Mouse (Mus musculus) c-Kit-positive CD71-positive TER-119-negative erythroid progenitor cells, embryonic 14.5 days (primary cell): Measurements from ENCODE around the gene Mpzl1.

Source experiments
- DNase-seq: peaks from one replicate; pipeline ENCODE4 v3.0.0-alpha.2; 2013; ENCODE audit warnings: low read depth

The Mpzl1 gene

DNA sequence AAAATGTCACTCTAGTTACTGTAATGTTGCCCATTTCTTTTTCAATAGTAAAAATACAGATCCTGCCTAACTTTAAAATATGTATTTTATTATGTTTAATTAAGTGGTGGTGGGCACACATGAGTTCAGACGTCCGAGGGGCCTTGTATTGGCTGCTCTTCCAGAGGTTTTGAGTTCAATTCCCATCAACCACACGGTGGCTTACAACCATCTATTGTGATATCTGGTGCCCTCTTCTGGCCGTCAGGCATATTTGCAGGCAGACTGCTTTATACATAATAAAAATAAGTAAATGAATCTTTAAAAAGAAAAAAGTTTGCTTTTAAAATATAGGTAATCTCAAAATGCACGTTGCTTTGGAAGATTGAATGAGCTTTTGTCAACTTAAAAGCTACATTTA, 55.0 kb downstream of the Mpzl1 start:
- DNase-seq: peak; percentile 41

DNA sequence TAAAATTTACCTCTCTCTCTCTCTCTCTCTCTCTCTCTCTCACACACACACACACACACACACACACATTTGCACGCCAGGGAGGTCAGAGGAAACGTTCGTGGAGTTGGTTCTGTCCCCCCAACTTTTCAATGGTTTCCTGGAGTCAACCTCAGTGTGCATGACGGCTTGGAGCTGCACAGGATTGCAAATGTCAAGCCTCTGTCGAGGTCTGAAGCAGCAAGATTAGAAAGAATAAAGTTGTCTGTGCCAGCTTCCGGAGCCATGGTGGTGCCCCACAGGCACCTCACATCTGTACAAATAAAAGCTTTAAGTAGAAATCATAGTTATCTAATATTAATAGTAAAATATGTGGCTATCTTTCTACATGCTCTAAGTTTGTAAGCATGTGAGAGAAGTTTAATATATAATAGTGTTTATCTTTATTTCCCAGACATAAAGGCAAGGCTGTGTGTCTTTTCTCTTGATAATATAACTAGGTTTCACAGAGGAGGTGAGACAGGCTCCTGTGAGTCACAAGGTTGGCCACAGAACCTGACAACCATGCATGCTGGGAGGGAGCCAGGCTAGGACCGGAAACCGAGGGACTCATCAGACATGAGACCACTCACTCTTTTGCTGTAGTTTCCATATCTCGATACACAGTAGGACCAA, 57.8 kb downstream of the Mpzl1 start:
- DNase-seq: no peak

DNA sequence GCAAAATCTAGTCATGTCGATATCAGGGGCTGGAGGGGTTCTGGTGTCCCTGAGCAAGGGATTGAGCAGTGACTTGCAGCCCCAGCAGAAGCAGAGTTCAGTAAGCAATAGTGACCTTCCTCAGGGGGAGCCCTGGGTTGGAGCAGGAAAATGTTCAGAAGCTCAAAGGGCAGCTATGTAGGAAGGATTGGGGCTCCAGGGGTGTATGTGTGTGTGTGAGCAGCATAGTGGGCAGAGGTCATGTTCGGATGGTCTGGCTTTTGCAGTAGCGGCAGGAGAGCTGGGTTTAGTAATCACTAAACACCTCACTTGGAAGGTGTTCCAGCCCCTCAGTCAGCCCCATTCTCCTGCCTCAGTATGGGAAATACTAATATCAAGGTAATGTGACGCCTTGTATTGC, 58.3 kb downstream of the Mpzl1 start:
- DNase-seq: no peak

DNA sequence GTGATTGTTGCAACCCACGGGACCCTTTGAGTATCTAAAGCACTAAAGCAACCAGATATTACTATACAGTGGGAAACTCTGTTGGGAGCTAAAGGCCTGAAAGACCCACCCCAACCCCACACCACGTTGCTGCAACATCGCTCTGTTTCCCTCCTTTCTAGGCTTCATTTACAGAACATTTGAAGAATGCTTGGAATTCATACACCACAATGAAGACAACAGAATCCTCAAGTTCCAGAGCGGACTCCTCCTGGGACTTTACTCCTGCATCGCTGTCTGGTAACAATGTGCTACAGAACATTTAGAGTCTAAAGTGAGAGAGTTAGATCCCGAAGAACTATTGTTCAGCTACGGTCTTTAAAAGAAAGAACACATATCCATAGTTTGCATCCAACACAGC, 66.9 kb downstream of the Mpzl1 start:
- no peak for DNase-seq

DNA sequence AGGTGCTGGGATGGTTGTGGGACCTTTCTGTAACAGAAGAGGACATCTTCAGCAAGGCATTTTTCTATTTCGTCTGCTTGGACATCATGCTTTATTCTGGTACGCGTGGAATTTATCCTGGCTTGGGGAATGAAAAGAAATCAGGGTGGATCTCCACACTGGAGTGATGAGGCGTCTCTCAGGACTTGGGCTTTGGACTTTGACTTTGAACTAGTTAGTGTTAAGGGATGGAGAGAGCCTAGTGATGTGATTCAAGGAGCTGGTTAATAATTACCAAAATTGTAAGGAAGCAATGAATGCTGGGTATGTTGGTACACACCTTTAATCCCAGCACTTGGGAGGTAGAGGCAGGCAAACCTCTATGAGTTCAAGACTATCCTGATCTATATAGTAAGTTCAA, 69.1 kb downstream of the Mpzl1 start:
- no peak for DNase-seq

DNA sequence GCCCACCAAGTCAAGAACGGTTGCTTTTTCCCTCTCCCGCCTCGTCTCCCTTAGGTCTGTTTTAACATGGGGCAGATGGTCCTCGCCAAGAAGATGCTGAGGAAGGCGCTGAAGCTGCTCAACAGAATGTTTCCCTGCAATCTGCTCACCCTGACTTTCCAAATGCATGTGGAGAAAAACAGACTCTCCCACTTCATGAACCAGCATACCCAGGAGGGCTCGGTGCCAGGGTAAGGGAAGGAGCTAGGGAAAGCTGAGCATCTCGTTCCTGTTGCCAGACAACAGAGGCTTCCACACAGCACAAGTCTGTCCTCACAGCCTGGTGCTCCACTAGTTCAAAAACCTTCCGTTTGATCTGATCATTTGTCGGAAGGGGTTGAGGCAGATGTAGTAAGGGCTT, 75.3 kb downstream of the Mpzl1 start:
- no peak for DNase-seq

DNA sequence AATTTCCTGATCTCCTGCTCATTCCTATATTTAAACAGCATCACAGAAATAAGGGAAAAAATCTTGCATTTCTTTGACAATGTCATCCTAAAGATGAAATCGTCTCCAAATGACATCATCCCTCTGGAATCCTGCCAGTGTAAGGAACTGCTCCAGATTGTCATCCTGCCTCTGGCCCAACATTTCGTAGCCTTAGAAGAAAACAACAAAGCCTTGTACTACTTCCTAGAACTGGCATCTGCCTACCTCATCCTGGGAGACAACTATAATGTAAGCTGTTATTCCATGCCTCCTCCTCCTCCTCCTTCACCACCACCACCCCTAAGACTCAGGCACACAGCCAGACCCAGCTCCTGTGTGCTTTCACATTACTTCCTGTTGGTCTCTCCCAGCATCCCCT, 77.6 kb downstream of the Mpzl1 start:
- DNase-seq: no peak
